Mouse (Mus musculus) stomach, embryonic 14.5 days (tissue): ENCODE measurements at regions not wholly inside any gene's neighbourhood (a gene's known extent, or its start where the extent isn't known, plus 50 kb on each side); places are given as distances from the start of the nearest gene placed in this dataset.

Experiments
- ATAC-seq: fragments of 200-750 bp; cut with Nextera tagmentation; 2 replicates; pipeline ENCODE4 v1.8.0; 2017; ENCODE audit warnings: low read depth, moderate TSS enrichment; ENCODE audit not compliant: insufficient number of reproducible peaks, insufficient read depth, low FRiP score
- H3K27ac ChIP-seq: fragments of 300-500 bp; sonication (generic); 2 replicates; pipeline ENCODE4 v1.5.1; 2014; ENCODE audit warnings: mild to moderate bottlenecking, low read length, moderate library complexity, mixed read lengths
- H3K27me3 ChIP-seq: fragments of 300-500 bp; sonication (generic); 2 replicates; pipeline ENCODE4 v1.6.1; 2014; ENCODE audit warnings: low read length, control low read depth, mixed read lengths; ENCODE audit not compliant: control insufficient read depth, insufficient read depth
- H3K36me3 ChIP-seq: fragments of 300-500 bp; sonication (generic); 2 replicates; pipeline ENCODE4 v1.6.1; 2014; ENCODE audit warnings: mild to moderate bottlenecking, control low read depth, low read length, moderate library complexity, mixed read lengths; ENCODE audit not compliant: control insufficient read depth, insufficient read depth
- H3K4me1 ChIP-seq: fragments of 300-500 bp; sonication (generic); 2 replicates; pipeline ENCODE4 v1.6.1; 2014; ENCODE audit warnings: low read length, control low read depth, mixed read lengths; ENCODE audit not compliant: control insufficient read depth, insufficient read depth
- H3K4me2 ChIP-seq: fragments of 300-500 bp; sonication (generic); replicated peaks from 2 replicates; pipeline ENCODE4 v1.6.1; 2014; ENCODE audit warnings: low read depth, low read length, control low read depth
- H3K4me3 ChIP-seq: fragments of 300-500 bp; sonication (generic); 2 replicates; pipeline ENCODE4 v1.5.1; 2014; ENCODE audit warnings: low read depth, low read length, control low read depth
- H3K9ac ChIP-seq: fragments of 300-500 bp; sonication (generic); replicated peaks from 2 replicates; pipeline ENCODE4 v1.6.1; 2014; ENCODE audit warnings: low read depth, mild to moderate bottlenecking, control low read depth, low read length, moderate library complexity, mixed read lengths
- H3K9me3 ChIP-seq: fragments of 300-500 bp; sonication (generic); 2 replicates; pipeline ENCODE4 v1.6.1; 2016; ENCODE audit warnings: low read depth, low read length, control low read depth; ENCODE audit not compliant: control insufficient read depth
- WGBS: fragments of 180-500 bp; shearing (Covaris S2); extraction: QIAGEN DNeasy Blood & Tissue Kit; methylation state at CpG from one replicate; pipeline ENCODE4 v1.1.7; 2014; 5-methylcytosine and 5-hydroxymethylcytosine counted together

DNA sequence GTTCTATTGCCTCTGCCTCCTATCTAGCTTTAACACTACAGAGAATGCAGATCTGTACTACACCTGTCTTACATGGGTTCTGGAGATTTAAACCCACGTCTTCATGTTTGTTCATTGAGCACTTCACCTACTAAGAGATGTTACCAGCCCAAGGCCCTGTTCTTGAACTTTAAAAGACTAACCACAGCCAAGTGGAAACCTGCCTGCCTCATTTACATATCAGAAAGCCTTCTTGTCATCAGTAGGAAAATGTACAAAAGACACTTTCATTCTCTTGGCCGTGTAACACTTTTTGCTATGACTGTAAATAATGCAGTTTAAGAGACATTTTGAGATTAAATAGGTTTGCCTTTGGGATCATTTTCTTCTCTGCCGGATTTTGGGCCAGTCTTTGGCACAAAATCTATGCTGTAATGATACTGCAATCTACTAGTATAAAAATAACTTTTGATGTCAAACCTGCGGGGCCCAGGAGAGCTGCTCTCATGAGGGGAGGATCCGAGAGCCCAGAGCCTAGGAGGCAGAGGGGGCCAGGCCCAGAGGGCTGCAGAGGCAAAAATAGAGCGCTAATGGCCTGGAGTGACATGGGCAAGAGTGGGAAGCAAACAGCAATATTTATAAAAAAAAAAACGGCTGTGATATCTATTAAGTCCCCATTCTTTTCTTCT, 318.4 kb upstream of the Myo3a start:
- no peaks in the 10 kb centered on the region for H3K4me1 ChIP-seq
- no peak overlapping the region for H3K4me3 ChIP-seq
- peak overlapping the region; percentile 35 for H3K4me2 ChIP-seq
- H3K27ac ChIP-seq: no peak overlapping the region
- H3K36me3 ChIP-seq: no peaks in the 10 kb centered on the region
- H3K9ac ChIP-seq: no peak overlapping the region
- no peak for ATAC-seq
- no peaks in the 10 kb centered on the region for H3K27me3 ChIP-seq
- H3K9me3 ChIP-seq: no peaks in the 10 kb centered on the region
- 64% methylated on average over 7 of the region's 7 CpGs for WGBS

DNA sequence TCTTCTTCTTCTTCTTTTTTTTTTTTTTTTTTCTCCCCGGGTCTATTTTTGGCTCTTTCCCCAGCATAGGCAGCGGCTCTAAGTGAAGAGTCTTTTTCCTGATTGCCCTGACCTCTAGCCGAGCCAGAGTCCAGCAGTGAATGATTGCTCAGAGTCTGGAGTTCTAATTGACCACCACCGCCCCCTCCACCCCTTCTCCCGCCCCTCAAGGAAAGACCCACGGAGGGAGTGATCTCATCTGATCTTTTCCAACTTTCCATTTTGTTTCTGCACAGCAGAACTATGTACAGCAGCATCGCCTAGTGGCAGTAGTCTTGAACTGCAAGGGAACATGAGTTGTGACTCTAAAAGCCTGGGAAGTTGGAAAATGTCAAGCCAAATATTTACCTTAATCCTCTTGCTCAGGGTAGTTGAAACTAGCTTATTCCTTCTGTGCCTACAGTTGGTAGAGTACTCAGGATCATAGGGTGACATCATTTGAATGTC, 317.8 kb upstream of the Myo3a start:
- 6% methylated on average over 7 of the region's 7 CpGs for WGBS
- no peaks in the 10 kb centered on the region for H3K4me1 ChIP-seq
- H3K36me3 ChIP-seq: no peaks in the 10 kb centered on the region
- no peak overlapping the region for H3K9ac ChIP-seq
- H3K27me3 ChIP-seq: no peaks in the 10 kb centered on the region
- H3K27ac ChIP-seq: no peak overlapping the region
- H3K9me3 ChIP-seq: no peaks in the 10 kb centered on the region
- no peak overlapping the region for H3K4me3 ChIP-seq
- H3K4me2 ChIP-seq: peak overlapping the region; percentile 35
- peak; percentile 72; the same call in 1 of the 2 replicates for ATAC-seq

DNA sequence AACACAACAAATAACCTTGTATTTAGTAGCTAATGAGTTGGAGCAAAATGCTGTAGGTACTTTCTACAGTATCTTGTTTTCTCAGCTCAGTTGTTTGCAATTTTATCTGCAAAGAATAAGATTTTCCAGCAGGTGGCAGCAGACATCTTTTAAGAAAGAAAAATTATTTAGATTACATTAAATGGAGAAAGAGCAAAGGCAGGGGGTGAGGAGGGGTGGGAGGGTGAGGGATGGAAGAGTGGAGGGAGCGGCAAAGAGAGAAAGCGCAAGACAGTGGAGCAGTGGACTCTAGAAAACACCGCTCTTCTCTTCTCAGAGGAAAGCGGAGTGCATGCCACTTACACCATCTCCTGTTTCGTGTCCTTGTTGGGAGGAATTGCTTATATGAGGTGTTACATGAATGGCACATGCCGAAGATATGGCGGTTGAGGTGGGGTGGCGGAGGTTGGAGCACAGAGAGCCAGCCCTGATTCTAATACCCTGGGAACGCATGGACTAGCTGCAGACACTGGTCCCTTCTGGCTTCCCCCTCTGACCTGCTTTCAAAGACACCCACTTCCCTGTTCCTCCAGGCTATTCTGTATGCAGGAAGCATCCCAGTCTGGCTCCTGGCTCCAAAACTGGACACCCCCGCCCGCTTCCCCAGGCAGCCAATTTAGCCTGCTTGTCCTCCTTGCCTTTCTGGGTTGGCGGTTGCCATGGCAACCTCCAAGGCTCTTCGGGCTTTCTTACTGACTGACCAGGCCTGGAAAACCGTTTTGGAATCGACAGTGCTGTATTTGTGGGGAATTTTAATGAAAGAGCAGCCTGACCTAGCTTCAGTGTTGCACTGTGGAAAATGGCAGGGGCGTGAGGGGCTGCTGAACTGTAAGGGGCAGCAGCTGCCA, 309.3 kb upstream of the Myo3a start:
- peak; percentile 63; the same call in 1 of the 2 replicates for ATAC-seq
- 23% methylated on average over 16 of the region's 16 CpGs for WGBS
- no peaks in the 10 kb centered on the region for H3K4me1 ChIP-seq
- no peaks in the 10 kb centered on the region for H3K9me3 ChIP-seq
- peak overlapping the region; percentile 18; the same call in 1 of the 2 replicates for H3K4me3 ChIP-seq
- no peak overlapping the region for H3K27ac ChIP-seq
- no peak overlapping the region for H3K9ac ChIP-seq
- H3K4me2 ChIP-seq: peak overlapping the region; percentile 48
- H3K36me3 ChIP-seq: no peaks in the 10 kb centered on the region
- H3K27me3 ChIP-seq: no peaks in the 10 kb centered on the region

DNA sequence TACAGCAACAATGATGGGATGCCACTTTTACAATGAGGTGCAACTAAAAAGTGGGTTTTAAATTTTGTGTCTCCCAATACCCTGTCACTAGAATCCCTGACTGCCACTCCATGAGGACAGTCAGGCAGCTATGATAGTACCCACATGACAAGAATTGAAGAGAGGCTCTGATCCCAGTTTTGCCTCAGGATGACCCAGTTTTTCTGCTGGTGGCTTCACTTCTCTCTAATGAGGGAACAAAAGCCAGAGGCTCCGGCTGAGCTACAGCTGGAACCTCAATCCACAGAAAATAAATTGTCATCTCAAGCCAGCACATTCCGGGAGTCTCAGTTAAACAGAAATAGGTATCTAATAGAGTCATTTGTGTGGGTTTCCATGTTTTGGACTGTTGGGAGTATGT, 308.2 kb upstream of the Myo3a start:
- no peaks in the 10 kb centered on the region for H3K9me3 ChIP-seq
- no peaks in the 10 kb centered on the region for H3K36me3 ChIP-seq
- H3K4me2 ChIP-seq: no peak overlapping the region
- no peaks in the 10 kb centered on the region for H3K4me1 ChIP-seq
- H3K4me3 ChIP-seq: no peak overlapping the region
- no peak overlapping the region for H3K9ac ChIP-seq
- WGBS: 68% methylated on average over 2 of the region's 2 CpGs
- no peak overlapping the region for H3K27ac ChIP-seq
- no peaks in the 10 kb centered on the region for H3K27me3 ChIP-seq
- no peak for ATAC-seq

DNA sequence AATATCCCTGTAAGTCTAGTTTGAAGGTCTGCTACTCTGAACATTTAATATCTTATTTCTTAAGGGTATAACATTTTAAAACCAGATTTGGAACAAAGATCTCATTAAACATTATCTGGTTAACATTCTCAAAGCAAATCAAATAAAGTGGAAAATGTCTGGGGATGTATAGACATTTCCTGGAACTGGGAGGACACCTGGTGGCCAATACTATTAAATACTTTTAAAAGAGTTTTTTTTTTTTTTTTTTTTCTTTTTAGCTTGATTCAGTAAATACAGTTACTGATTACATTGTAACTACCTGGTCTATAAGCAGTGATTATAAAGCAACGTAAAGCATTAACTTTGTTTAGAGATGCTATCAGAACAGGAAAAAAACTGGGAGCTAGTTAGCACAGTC, 299.6 kb upstream of the Myo3a start:
- Histone ChIP-seq H3K36me3 (no peaks in the 10 kb centered on the region), H3K4me3 (no peak overlapping the region), H3K4me2 (no peak overlapping the region), H3K4me1 (no peaks in the 10 kb centered on the region), H3K27me3 (no peaks in the 10 kb centered on the region), H3K9ac (no peak overlapping the region), H3K9me3 (no peaks in the 10 kb centered on the region), H3K27ac (no peak overlapping the region)
- no peak for ATAC-seq
- 24% methylated on average over 1 of the region's 1 CpGs for WGBS

DNA sequence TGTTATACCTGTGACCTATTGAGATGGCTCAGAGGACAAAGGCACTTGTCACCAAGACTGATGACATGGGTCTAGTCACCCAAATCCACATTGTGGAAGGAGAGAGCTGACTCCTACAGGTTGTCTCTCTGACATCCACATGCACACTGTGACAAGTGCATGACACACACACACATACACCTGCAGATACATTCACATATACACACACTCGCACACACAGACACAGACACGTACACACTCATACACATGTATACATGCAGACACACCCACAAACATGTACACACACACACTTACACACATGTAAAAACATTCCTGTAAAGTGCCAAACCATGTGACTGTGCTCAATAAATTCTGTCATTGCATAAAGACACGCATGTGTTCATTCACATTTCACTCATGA, 287.3 kb upstream of the Myo3a start:
- Histone ChIP-seq H3K4me3 (no peak overlapping the region), H3K9ac (no peak overlapping the region), H3K9me3 (no peaks in the 10 kb centered on the region), H3K27me3 (no peaks in the 10 kb centered on the region), H3K4me2 (no peak overlapping the region), H3K4me1 (no peaks in the 10 kb centered on the region), H3K36me3 (no peaks in the 10 kb centered on the region), H3K27ac (no peak overlapping the region)
- no peak for ATAC-seq
- 92% methylated on average over 3 of the region's 3 CpGs for WGBS

DNA sequence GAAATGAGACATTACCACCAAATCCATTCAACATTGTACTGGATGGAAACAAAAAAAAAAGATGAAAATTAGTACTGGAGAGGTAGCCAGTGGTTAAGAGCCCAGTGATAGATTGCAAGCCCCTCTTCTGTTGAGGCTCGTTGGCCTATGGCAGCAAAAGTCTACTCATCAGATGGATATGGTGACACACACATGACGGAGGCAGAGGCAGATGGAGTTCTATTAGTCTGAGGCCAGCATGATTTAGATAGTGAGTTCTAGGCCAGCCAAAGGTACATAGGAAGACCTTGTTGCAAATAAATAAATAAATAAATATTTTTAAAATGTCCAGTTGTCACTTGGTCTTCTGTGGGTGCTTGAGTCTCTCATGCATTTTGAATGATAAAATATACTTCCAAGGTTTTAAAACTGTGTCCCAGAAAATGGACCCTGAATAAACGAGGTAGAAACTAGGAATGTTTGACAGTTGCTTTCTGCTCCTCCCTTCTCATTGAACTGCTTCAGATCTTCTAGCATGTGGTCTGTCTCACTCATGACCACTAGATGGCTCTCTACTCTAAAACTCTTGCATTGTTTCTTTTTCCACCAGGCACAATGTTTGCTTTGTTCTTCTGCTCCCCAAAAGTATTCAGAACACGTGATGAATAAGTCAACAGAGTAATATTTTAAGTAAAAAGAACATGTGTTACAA, 286.4 kb upstream of the Myo3a start:
- Histone ChIP-seq H3K27ac (no peak overlapping the region), H3K9ac (no peak overlapping the region), H3K4me2 (no peak overlapping the region), H3K4me3 (no peak overlapping the region), H3K4me1 (no peaks in the 10 kb centered on the region), H3K9me3 (no peaks in the 10 kb centered on the region), H3K27me3 (no peaks in the 10 kb centered on the region), H3K36me3 (no peaks in the 10 kb centered on the region)
- no peak for ATAC-seq
- WGBS: 50% methylated on average over 4 of the region's 4 CpGs

GRCm38 (mm10) chr2:21941488-21942000, 285.8 kb upstream of the Myo3a start:
- no peaks in the 10 kb centered on the region for H3K36me3 ChIP-seq
- H3K9me3 ChIP-seq: no peaks in the 10 kb centered on the region
- H3K4me3 ChIP-seq: no peak overlapping the region
- H3K4me1 ChIP-seq: no peaks in the 10 kb centered on the region
- no peaks in the 10 kb centered on the region for H3K27me3 ChIP-seq
- no peak overlapping the region for H3K9ac ChIP-seq
- H3K4me2 ChIP-seq: no peak overlapping the region
- no peak overlapping the region for H3K27ac ChIP-seq
- no peak for ATAC-seq
- 67% methylated on average over 2 of the region's 2 CpGs for WGBS
